Mouse (Mus musculus): ENCODE results near the gene Pdcd7.

The Pdcd7 gene

DNA sequence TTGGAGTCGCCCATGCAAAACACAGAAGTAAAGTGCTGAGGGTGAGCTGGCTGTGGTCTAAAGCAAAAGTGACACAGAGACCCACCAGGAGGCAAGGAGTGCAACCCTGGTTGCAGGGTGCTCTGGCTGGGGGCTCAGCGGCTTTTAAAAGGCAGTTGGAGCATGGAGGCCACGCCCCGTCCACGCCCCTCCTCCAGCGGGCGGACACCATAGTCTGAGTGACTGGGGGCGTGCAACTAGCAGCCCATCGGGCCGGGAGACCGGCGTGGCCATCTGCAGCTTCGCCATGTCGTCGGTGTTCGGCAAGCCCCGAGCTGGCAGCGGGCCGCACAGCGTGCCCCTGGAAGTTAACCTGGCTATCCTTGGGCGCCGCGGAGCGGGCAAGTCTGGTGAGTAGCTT, 52.4 kb downstream of the Pdcd7 start, which contains the start of gene Rasl12:
Gene Rasl12, plus strand, starts transcription at position 228 of the 400 bp plus-strand sequence.
- DNase-seq (ENCODE audit: low spot score), result peak; percentile 66

DNA sequence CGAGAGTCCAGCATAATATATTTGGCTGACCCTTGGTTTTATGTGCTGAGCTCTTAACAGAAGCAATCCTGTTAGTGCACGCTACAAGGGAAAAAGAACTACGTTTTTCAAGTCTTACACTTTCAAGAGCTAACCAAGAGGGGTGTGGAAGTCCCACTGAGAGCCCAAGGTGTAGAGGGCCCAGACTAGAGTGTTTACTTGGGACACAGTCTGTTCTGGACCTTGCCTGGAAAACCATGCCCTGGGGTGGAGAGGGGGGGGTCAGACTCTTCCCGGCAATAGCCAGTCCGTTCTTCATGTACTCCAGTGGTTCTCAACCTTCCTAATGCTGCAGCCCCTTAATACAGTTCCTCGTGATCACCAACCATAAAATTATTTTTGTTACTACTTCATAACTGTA, 54.0 kb downstream of the Pdcd7 start:
- DNase-seq (ENCODE audit: low spot score), result no peak

DNA sequence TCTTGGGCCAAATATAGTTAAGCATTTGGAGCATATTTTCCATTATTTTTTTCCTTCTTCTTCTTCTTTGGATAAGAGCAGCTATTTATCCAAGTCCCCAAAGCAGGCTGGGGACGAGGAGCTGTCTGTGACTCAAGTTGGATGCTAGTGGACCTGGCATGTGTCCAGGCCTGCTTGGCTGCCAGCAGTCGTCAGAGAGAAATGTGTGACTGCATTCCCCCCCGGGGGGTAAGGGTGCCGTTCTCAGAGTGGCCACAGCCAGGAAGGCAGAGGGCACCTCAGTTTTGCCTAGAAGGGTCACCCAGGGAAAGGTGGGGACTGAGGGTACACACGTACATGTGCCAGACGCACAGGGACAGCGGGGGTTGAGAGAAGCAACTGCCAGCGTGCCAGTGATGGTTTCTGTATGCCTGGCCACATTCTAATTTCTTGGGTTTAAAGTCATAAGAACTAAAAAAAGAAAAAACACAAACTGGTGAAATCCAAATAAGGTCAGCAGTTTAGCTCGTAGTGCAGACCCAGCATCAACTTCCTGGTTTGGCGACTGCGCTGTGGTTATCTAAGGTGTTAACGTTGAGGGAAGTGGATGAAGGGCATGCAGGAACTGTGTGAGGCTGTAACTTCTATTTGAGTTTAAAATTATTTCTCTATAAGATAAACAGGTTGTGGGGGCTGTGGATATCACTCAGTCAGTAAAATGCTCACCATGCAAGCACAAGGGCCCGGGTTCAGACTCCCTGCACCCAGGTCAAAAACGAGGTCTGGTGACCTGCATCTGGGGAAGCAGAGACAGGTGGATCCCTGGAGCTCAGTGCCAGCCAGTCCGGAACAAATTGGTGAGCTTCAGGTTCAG, 58.7 kb downstream of the Pdcd7 start:
- peak; percentile 68 for DNase-seq (ENCODE audit: low spot score)

DNA sequence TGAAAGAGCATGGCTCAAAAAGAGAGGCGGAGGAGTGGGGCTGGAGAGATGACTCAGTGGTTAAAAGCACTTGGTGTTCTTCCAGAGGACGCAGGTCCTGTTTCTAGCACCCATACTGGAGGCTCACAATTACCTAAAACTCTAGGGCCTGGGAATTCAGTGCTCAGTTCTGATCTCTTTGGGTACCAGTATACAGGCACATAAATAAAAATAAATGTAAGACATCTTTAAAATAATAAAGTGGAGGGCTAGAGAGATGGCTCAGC, 59.2 kb downstream of the Pdcd7 start:
- DNase-seq (ENCODE audit: low spot score), result no peak

DNA sequence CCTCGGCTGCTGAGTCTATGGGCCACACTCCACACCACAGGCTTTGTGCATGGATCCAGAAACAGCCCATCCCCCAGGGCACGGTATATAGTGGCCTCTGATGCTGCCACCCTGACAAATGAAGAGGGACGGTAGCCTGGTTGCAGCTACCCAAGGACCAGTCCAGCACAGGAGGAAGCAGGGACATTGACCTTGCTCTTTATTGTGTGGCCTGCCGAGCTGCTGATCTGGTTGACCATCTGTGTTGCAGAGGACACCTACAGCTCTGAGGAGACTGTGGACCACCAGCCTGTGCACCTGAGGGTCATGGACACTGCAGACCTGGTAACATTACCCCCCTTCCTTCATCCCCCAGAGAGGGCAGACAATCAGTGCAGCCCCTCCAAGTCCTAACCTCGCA, 61.4 kb downstream of the Pdcd7 start:
- DNase-seq (ENCODE audit: low spot score), result no peak

DNA sequence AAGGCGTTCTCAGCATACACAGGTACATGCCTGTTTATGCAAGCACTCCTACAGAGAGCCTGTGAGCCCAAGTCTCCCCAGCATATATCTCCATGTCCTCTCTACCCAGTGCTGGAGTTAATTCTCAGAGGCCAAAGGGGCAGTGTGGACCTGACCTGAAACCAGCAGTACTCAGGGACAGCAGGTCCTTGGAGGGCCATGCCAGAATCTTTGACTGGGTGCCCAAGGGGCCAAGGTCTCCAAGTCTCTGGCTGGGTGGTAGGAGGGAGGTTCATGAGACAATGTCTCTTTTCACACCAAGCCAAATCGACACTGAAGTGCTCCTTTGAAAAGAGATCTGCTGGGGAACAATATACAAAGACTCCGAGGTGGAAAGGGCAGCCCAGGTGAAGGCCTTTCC, 62.0 kb downstream of the Pdcd7 start:
- no peak for DNase-seq (ENCODE audit: low spot score)

DNA sequence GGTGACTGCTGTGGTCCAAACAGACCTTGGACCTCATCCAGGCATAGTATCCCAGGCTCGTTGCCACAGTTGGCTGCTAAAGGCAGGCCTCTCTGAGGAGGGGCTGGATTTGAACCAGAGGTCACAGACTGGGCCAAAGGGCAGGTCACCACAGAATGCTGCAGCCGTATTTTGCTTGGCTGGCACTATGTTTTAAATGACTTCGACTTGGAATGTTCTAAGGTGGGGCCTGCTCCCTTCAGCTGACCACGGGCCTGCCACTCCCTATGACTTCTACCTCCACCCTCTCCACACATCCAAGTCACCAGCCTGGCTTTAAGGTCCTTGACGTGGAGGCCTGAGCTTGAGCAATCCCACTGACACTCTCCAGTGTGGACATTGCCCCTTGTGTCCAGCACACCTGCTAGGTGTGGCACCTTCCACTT, 63.0 kb downstream of the Pdcd7 start:
- no peak for DNase-seq (ENCODE audit: low spot score)

Measured in urinary bladder, postnatal 14 days (tissue).